Mouse (Mus musculus): ENCODE results near the gene Fli1. TPM values are rescaled to one million over a fixed set of nuclear protein-coding genes. Genes with fewer than 3 reads are reported as not detected.

The Fli1 gene
- 92.8 TPM for polyA plus RNA-seq (2017; shearing (Covaris generic))

DNA sequence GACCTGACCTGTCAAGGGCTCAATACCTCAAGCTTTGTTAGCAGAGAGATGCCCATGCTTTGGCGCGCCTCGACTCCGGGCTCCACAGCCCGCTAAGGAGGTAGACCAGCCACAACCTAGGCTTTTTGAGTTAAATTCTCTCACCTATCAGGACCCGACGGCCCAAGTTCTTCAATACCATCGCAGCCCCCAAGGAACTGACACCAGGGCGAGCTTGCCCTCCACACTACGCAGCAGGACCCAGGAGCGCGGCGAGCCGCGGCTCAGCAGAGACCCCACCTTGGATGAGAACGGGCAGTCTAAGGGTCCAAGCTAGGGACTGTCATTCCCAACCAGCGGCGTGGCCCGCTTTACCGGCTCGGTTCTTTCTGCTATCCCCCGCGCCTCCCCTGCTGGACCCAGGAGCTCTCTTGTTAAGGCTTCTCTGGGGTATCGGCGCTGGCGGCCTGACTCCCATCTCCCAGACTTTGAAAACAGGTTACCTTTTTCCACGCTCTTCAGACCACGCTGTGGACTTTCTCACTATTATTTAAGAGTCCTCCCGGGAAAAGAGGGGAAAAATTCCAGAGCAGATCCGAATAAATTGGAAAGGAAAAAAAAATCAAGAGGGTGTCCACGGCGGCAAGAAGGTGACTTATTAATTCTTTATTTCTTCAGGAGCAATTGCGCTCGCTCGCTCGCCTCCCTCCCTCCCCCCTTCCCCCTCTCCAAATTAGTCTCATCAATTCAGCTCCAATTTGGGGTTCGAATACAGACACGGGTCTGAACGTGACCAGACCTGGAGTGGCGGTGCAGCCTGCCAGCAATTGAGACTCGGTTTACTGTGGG is at the start of gene Fli1:
Gene Fli1, minus strand, starts transcription at position 650 of the 828 bp plus-strand sequence.

Other genes starting within 250 kb of the Fli1 start
- not detected for gene Kcnj5, start 198.5 kb downstream of the Fli1 start, polyA plus RNA-seq (2017; shearing (Covaris generic))
- gene Kcnj1, start 170.4 kb downstream of the Fli1 start, polyA plus RNA-seq (2017; shearing (Covaris generic)) = not detected
- gene Ets1, start 93.4 kb upstream of the Fli1 start, polyA plus RNA-seq (2017; shearing (Covaris generic)) = 423 TPM

Measured in CD4-positive, CD25-positive, alpha-beta regulatory T cell, adult 9 weeks (primary cell).